Mouse (Mus musculus) brain, embryonic 14.5 days (tissue): ENCODE measurements at regions not wholly inside any gene's neighbourhood (a gene's known extent, or its start where the extent isn't known, plus 50 kb on each side); places are given as distances from the start of the nearest gene placed in this dataset.

Experiments used
- CTCF ChIP-seq: fragments of 200-500 bp; IDR thresholded peaks from 2 replicates; pipeline ENCODE4 v1.5.1; 2012; ENCODE audit warnings: inconsistent platforms, mild to moderate bottlenecking, moderate library complexity, borderline replicate concordance; ENCODE audit not compliant: insufficient read depth, insufficient read length; ENCODE audit errors: extremely low read depth
- POLR2A ChIP-seq: fragments of 200-500 bp; IDR thresholded peaks from 2 replicates; pipeline ENCODE4 v1.6.1; 2012; ENCODE audit warnings: mild to moderate bottlenecking, inconsistent platforms, borderline replicate concordance; ENCODE audit not compliant: poor library complexity, insufficient read depth, insufficient read length, severe bottlenecking; ENCODE audit errors: extremely low read depth

DNA sequence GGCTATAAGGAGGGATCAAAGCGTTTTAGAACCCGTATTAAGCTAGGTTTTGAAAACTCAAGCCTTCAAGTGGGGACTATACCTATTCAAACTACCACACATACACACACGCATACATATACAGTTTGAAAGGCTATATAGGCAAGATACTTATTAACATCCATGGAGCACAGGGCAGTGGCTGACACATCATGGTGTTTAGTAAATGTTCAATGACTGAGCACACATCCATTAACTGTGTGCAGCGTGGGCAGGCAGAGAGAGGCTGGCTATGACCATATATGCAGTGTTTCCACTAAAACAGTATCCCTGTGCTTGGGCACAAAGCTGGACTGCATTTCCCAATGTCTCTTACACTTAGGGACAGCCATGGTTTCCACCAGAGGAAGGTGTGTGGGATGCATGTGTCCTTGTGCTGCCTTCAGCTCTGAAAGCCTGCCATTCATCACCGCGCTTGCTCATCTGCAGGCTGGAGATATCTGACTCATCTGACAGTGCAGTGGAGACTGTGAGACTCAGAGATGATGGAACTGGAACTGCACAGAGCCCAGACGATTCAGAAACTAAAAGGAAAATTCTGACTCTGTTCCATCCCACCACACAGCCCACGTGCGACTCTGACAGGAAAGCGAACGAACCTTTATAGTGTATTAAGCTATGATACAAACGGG, 124.6 kb upstream of the L3mbtl3 start:
- no peak for TF ChIP-seq CTCF
- TF ChIP-seq POLR2A = no peak
